8 mouse cellular contexts compared by ENCODE assay signal in genomic region chr11:58981541-58982447, GRCm38 (mm10). TPM values are rescaled to one million over a fixed set of nuclear protein-coding genes. Genes with fewer than 3 reads are reported as not detected.
DNase-seq lines count a peak whose midpoint lies in the region; ATAC-seq and TF ChIP-seq lines count a peak whose summit lies in the region.

No protein-coding gene starts in this region.

- ATAC-seq in intestine, postnatal 0 days = no peak
- ATAC-seq in intestine, embryonic 15.5 days = no peak
- ATAC-seq in G1E (ENCODE audit: extremely low read depth, insufficient number of reproducible peaks, low FRiP score, poor library complexity, severe bottlenecking) = peak; percentile 52
- no peak for ATAC-seq in hindbrain, embryonic 13.5 days (ENCODE audit: low FRiP score)
- ATAC-seq in limb, embryonic 15.5 days (ENCODE audit: insufficient number of reproducible peaks, low FRiP score, low TSS enrichment, low read depth) = 0 out of 2 replicates have a peak, but pooled peaks have one; percentile 54

- H3K27ac ChIP-seq in intestine, postnatal 0 days (ENCODE audit: low read depth, low read length) = no peak overlapping the region; the same call in 1 of the 2 replicates
- H3K27ac ChIP-seq in intestine, embryonic 15.5 days = no peak overlapping the region
- H3K27ac ChIP-seq in hindbrain, embryonic 13.5 days = no peak overlapping the region; the same call in 1 of the 2 replicates
- H3K27ac ChIP-seq in limb, embryonic 15.5 days = 0 out of 2 replicates have a peak overlapping the region, but pooled peaks have one; percentile 5
- peak overlapping the region; percentile 29 for H3K27ac ChIP-seq in olfactory bulb, adult 2 months (ENCODE audit: insufficient read depth, low read depth, low read length)

- WGBS in intestine, postnatal 0 days = 53% methylated on average over 14 of the region's 14 CpGs
- 47% methylated on average over 14 of the region's 14 CpGs for WGBS in intestine, embryonic 15.5 days
- WGBS in hindbrain, embryonic 13.5 days = 55% methylated on average over 14 of the region's 14 CpGs
- WGBS in limb, embryonic 15.5 days = 45% methylated on average over 14 of the region's 14 CpGs
- 18% methylated on average over 14 of the region's 14 CpGs for WGBS in olfactory bulb, adult 2 months

- peak; percentile 72 for TF ChIP-seq CTCF in intestine, postnatal 0 days (IDR thresholded peaks at IDR 0.05; ENCODE audit: low read depth)
- peak; percentile 30; the same call in 1 of the 2 replicates for TF ChIP-seq CTCF in G1E (IDR thresholded peaks at IDR 0.05; ENCODE audit: low read depth, low read length)
- no peak for TF ChIP-seq CTCF in olfactory bulb, adult 2 months (IDR thresholded peaks at IDR 0.05; ENCODE audit: insufficient read depth, low read depth, low read length)

- peak; percentile 74 for DNase-seq in G1E (ENCODE audit: low spot score)
- DNase-seq in frontal cortex, postnatal 10 days (ENCODE audit: low spot score in 2 of 2) = peak; percentile 66 to 73
- peak; percentile 87 for DNase-seq in thymus, postnatal 25 days

- H3K36me3 ChIP-seq in intestine, postnatal 0 days (ENCODE audit: control insufficient read depth, insufficient read depth) = peaks cover 45% of the 10 kb centered on the region
- H3K36me3 ChIP-seq in intestine, embryonic 15.5 days = peaks cover 23% of the 10 kb centered on the region
- H3K36me3 ChIP-seq in G1E (replicated peaks) = peaks cover 74% of the 10 kb centered on the region
- peaks cover 47% of the 10 kb centered on the region for H3K36me3 ChIP-seq in hindbrain, embryonic 13.5 days
- peaks cover 44% of the 10 kb centered on the region for H3K36me3 ChIP-seq in limb, embryonic 15.5 days

- H3K4me3 ChIP-seq in intestine, postnatal 0 days (ENCODE audit: low read depth, low read length) = no peak overlapping the region
- H3K4me3 ChIP-seq in intestine, embryonic 15.5 days (replicated peaks) = no peak overlapping the region
- peak overlapping the region; percentile 98; the same call in 1 of the 2 replicates for H3K4me3 ChIP-seq in G1E (ENCODE audit: low read depth, low read length)
- H3K4me3 ChIP-seq in hindbrain, embryonic 13.5 days = no peak overlapping the region
- no peak overlapping the region for H3K4me3 ChIP-seq in limb, embryonic 15.5 days
- H3K4me3 ChIP-seq in olfactory bulb, adult 2 months (ENCODE audit: insufficient read depth, low read depth, low read length) = no peak overlapping the region

- no peak overlapping the region for H3K4me2 ChIP-seq in intestine, postnatal 0 days (replicated peaks; ENCODE audit: low read depth)
- H3K4me2 ChIP-seq in intestine, embryonic 15.5 days (replicated peaks) = no peak overlapping the region
- no peak overlapping the region for H3K4me2 ChIP-seq in hindbrain, embryonic 13.5 days
- H3K4me2 ChIP-seq in limb, embryonic 15.5 days = no peak overlapping the region

- TF ChIP-seq POLR2A in olfactory bulb, adult 2 months (IDR thresholded peaks at IDR 0.05; ENCODE audit: insufficient read depth, low read depth, low read length) = no peak

- H3K9me3 ChIP-seq in intestine, postnatal 0 days (ENCODE audit: control insufficient read depth) = no peaks in the 10 kb centered on the region
- H3K9me3 ChIP-seq in intestine, embryonic 15.5 days = no peaks in the 10 kb centered on the region
- no peaks in the 10 kb centered on the region for H3K9me3 ChIP-seq in G1E (replicated peaks)
- H3K9me3 ChIP-seq in hindbrain, embryonic 13.5 days = no peaks in the 10 kb centered on the region
- H3K9me3 ChIP-seq in limb, embryonic 15.5 days = no peaks in the 10 kb centered on the region

- peaks cover 11% of the 10 kb centered on the region for H3K4me1 ChIP-seq in intestine, postnatal 0 days (replicated peaks; ENCODE audit: control insufficient read depth, insufficient read depth, low read length)
- H3K4me1 ChIP-seq in intestine, embryonic 15.5 days (replicated peaks) = peaks cover 30% of the 10 kb centered on the region
- H3K4me1 ChIP-seq in G1E (ENCODE audit: insufficient read depth, low read depth, low read length) = peaks cover 74% of the 10 kb centered on the region
- H3K4me1 ChIP-seq in hindbrain, embryonic 13.5 days (replicated peaks) = peaks cover 44% of the 10 kb centered on the region
- H3K4me1 ChIP-seq in limb, embryonic 15.5 days = peaks cover 42% of the 10 kb centered on the region
- H3K4me1 ChIP-seq in olfactory bulb, adult 2 months (ENCODE audit: control insufficient read depth, insufficient read depth, low read length) = peaks cover 46% of the 10 kb centered on the region

- no peaks in the 10 kb centered on the region for H3K27me3 ChIP-seq in intestine, postnatal 0 days (replicated peaks; ENCODE audit: control insufficient read depth, insufficient read depth, low read length)
- no peaks in the 10 kb centered on the region for H3K27me3 ChIP-seq in intestine, embryonic 15.5 days (replicated peaks)
- no peaks in the 10 kb centered on the region for H3K27me3 ChIP-seq in G1E (ENCODE audit: insufficient read depth, low read length)
- no peaks in the 10 kb centered on the region for H3K27me3 ChIP-seq in hindbrain, embryonic 13.5 days
- no peaks in the 10 kb centered on the region for H3K27me3 ChIP-seq in limb, embryonic 15.5 days

- H3K9ac ChIP-seq in intestine, postnatal 0 days (ENCODE audit: low read depth, low read length) = no peak overlapping the region
- no peak overlapping the region; the same call in 1 of the 2 replicates for H3K9ac ChIP-seq in intestine, embryonic 15.5 days
- 0 out of 2 replicates have a peak overlapping the region, but pooled peaks have one; percentile 8 for H3K9ac ChIP-seq in hindbrain, embryonic 13.5 days
- H3K9ac ChIP-seq in limb, embryonic 15.5 days = no peak overlapping the region

RNA-seq across cellular contexts. Expression of gene Trim11, which starts 3.9 kb away (rescaled TPM):
- polyA plus RNA-seq in intestine, postnatal 0 days (2015; fragmentation: Nextera tagmentation; extraction: Ambion mirVana) = 8.9 and 9.7 TPM in 2 replicates
- polyA plus RNA-seq in intestine, embryonic 15.5 days (2015; fragmentation: Nextera tagmentation; extraction: Ambion mirVana) = 16.0 and 17.0 TPM in 2 replicates
- total RNA-seq in G1E (2014; fragmentation: Nextera tagmentation) = 44.7 and 48.2 TPM in 2 replicates
- total RNA-seq in G1E (2017) = 32.3 and 36.4 TPM in 2 replicates
- polyA plus RNA-seq in G1E (2012) = 69.3 and 75.9 TPM in 2 replicates
- 20.8 and 21.8 TPM in 2 replicates for polyA plus RNA-seq in hindbrain, embryonic 13.5 days (2015; fragmentation: Nextera tagmentation; extraction: Ambion mirVana)
- polyA plus RNA-seq in limb, embryonic 15.5 days (2015; fragmentation: Nextera tagmentation; extraction: Ambion mirVana) = 20.4 and 23.9 TPM in 2 replicates
- not detected in 2 replicates for polyA plus RNA-seq in olfactory bulb, adult 2 months (2012; ENCODE audit: insufficient read depth, insufficient read length, low replicate concordance, missing spikeins)

RNA-seq across cellular contexts. Expression of gene Hist3h2a, which starts 27.3 kb away (rescaled TPM):
- 15.8 and 16.7 TPM in 2 replicates for polyA plus RNA-seq in intestine, postnatal 0 days (2015; fragmentation: Nextera tagmentation; extraction: Ambion mirVana)
- 27.2 and 28.3 TPM in 2 replicates for polyA plus RNA-seq in intestine, embryonic 15.5 days (2015; fragmentation: Nextera tagmentation; extraction: Ambion mirVana)
- total RNA-seq in G1E (2014; fragmentation: Nextera tagmentation) = 93.3 and 107 TPM in 2 replicates
- 108 and 128 TPM in 2 replicates for total RNA-seq in G1E (2017)
- 6.2 and 13.5 TPM in 2 replicates for polyA plus RNA-seq in G1E (2012)
- polyA plus RNA-seq in hindbrain, embryonic 13.5 days (2015; fragmentation: Nextera tagmentation; extraction: Ambion mirVana) = 138 and 142 TPM in 2 replicates
- 24.8 and 26.9 TPM in 2 replicates for polyA plus RNA-seq in limb, embryonic 15.5 days (2015; fragmentation: Nextera tagmentation; extraction: Ambion mirVana)
- not detected in 2 replicates for polyA plus RNA-seq in olfactory bulb, adult 2 months (2012; ENCODE audit: insufficient read depth, insufficient read length, low replicate concordance, missing spikeins)

RNA-seq across cellular contexts. Expression of gene Trim17, which starts 27.3 kb away (rescaled TPM):
- 0.08 and 0.12 TPM in 2 replicates for polyA plus RNA-seq in intestine, postnatal 0 days (2015; fragmentation: Nextera tagmentation; extraction: Ambion mirVana)
- 0.16 and 0.35 TPM in 2 replicates for polyA plus RNA-seq in intestine, embryonic 15.5 days (2015; fragmentation: Nextera tagmentation; extraction: Ambion mirVana)
- total RNA-seq in G1E (2014; fragmentation: Nextera tagmentation) = not detected in 2 replicates
- total RNA-seq in G1E (2017) = 0.11 and 0.12 TPM in 2 replicates
- 0.12 and 7.5 TPM in 2 replicates for polyA plus RNA-seq in G1E (2012)
- polyA plus RNA-seq in hindbrain, embryonic 13.5 days (2015; fragmentation: Nextera tagmentation; extraction: Ambion mirVana) = 1.6 TPM in 2 replicates
- 0.60 and 0.62 TPM in 2 replicates for polyA plus RNA-seq in limb, embryonic 15.5 days (2015; fragmentation: Nextera tagmentation; extraction: Ambion mirVana)
- polyA plus RNA-seq in olfactory bulb, adult 2 months (2012; ENCODE audit: insufficient read depth, insufficient read length, low replicate concordance, missing spikeins) = not detected in 2 replicates

RNA-seq across cellular contexts. Expression of gene Hist3h2ba, which starts 33.1 kb away (rescaled TPM):
- 6.9 and 7.8 TPM in 2 replicates for polyA plus RNA-seq in intestine, postnatal 0 days (2015; fragmentation: Nextera tagmentation; extraction: Ambion mirVana)
- 39.9 and 40.0 TPM in 2 replicates for polyA plus RNA-seq in intestine, embryonic 15.5 days (2015; fragmentation: Nextera tagmentation; extraction: Ambion mirVana)
- total RNA-seq in G1E (2014; fragmentation: Nextera tagmentation) = 2.7 and 23.2 TPM in 2 replicates
- total RNA-seq in G1E (2017) = 6.0 and 7.1 TPM in 2 replicates
- polyA plus RNA-seq in G1E (2012) = 0.20 TPM in 1 of 2 replicates, not detected in the other
- 285 and 298 TPM in 2 replicates for polyA plus RNA-seq in hindbrain, embryonic 13.5 days (2015; fragmentation: Nextera tagmentation; extraction: Ambion mirVana)
- polyA plus RNA-seq in limb, embryonic 15.5 days (2015; fragmentation: Nextera tagmentation; extraction: Ambion mirVana) = 12.6 and 31.7 TPM in 2 replicates
- not detected in 2 replicates for polyA plus RNA-seq in olfactory bulb, adult 2 months (2012; ENCODE audit: insufficient read depth, insufficient read length, low replicate concordance, missing spikeins)

RNA-seq across cellular contexts. Expression of gene Rnf187, which starts 43.1 kb away (rescaled TPM):
- polyA plus RNA-seq in intestine, postnatal 0 days (2015; fragmentation: Nextera tagmentation; extraction: Ambion mirVana) = 113 and 117 TPM in 2 replicates
- polyA plus RNA-seq in intestine, embryonic 15.5 days (2015; fragmentation: Nextera tagmentation; extraction: Ambion mirVana) = 201 and 207 TPM in 2 replicates
- total RNA-seq in G1E (2014; fragmentation: Nextera tagmentation) (55.7 and 55.8 TPM in 2 replicates), G1E (2017) (72.8 and 106 TPM in 2 replicates)
- 225 and 312 TPM in 2 replicates for polyA plus RNA-seq in G1E (2012)
- polyA plus RNA-seq in hindbrain, embryonic 13.5 days (2015; fragmentation: Nextera tagmentation; extraction: Ambion mirVana) = 522 and 540 TPM in 2 replicates
- polyA plus RNA-seq in limb, embryonic 15.5 days (2015; fragmentation: Nextera tagmentation; extraction: Ambion mirVana) = 202 and 230 TPM in 2 replicates
- polyA plus RNA-seq in olfactory bulb, adult 2 months (2012; ENCODE audit: insufficient read depth, insufficient read length, low replicate concordance, missing spikeins) = not detected in 2 replicates

Comparison
In these comparisons a context has a peak if more than half of its experiments do, and no peak if none do; other contexts are left out.
1. ATAC-seq: peak in G1E (single experiment) and limb, embryonic 15.5 days (single experiment); none in intestine, postnatal 0 days (single experiment), intestine, embryonic 15.5 days (single experiment) and hindbrain, embryonic 13.5 days (single experiment).
2. H3K27ac ChIP-seq: peak in limb, embryonic 15.5 days (single experiment) and olfactory bulb, adult 2 months (single experiment); none in intestine, postnatal 0 days (single experiment), intestine, embryonic 15.5 days (single experiment) and hindbrain, embryonic 13.5 days (single experiment).
3. Peak in every context shown above with its lines, with median percentiles within 50 percentile points of each other: DNase-seq.